Mouse (Mus musculus): ENCODE results near the gene Mvb12b. TPM values are rescaled to one million over a fixed set of nuclear protein-coding genes. Genes with fewer than 3 reads are reported as not detected.

Mvb12b gene
- polyA plus RNA-seq, 1 experiment from 2014 or later = 16.9 TPM

DNA sequence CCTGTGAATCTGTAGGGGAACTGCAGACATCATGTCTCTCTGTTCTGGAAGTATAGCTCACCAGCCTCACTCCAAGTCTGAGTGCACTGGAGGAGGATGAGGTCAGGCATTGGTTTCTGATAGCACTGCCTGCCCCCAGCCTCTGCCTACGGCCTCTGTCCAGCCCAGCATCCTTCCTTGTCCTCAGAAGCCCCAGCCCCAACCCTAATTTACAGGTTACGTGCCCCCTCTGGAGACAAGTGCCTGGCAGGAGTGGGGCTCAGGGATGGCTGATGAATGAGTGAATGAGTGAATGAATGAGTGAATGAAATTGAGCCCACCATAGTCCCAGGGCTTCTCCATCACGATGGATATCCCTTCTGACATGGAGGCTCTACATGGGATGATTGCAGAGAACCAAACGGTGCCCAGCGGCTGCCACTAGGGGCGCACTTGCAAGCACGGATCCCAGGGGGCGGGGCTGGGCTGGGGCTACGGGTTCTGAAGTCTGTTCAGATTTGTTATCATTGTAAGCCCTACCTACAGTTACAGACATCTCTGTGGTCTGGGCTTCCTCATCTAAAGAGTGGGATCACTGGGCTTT is 197.8 kb downstream of the Mvb12b start:
- Histone ChIP-seq H3K9me3 (ENCODE audit: control insufficient read depth, low read length) (no peaks in the 10 kb centered on the region), H3K36me3 (ENCODE audit: control insufficient read depth, insufficient read depth, low read length) (no peaks in the 10 kb centered on the region), H3K27me3 (ENCODE audit: control insufficient read depth, insufficient read depth, low read length) (no peaks in the 10 kb centered on the region), H3K9ac (ENCODE audit: low read length) (no peak overlapping the region), H3K4me3 (ENCODE audit: low read depth, low read length) (no peak overlapping the region), H3K4me1 (ENCODE audit: control insufficient read depth, insufficient read depth, low read length) (peaks cover 2% of the 10 kb centered on the region; the same call in 1 of the 2 replicates), H3K4me2 (ENCODE audit: low read depth, severe bottlenecking) (no peak overlapping the region), H3K27ac (replicated peaks; ENCODE audit: low read depth, low read length) (no peak overlapping the region)
- ATAC-seq (ENCODE audit: insufficient number of reproducible peaks, low FRiP score, low TSS enrichment, low read depth) (no peak), DNase-seq (ENCODE audit: low spot score) (peak; percentile 79)
- 29% methylated on average over 9 of the region's 9 CpGs for WGBS

DNA sequence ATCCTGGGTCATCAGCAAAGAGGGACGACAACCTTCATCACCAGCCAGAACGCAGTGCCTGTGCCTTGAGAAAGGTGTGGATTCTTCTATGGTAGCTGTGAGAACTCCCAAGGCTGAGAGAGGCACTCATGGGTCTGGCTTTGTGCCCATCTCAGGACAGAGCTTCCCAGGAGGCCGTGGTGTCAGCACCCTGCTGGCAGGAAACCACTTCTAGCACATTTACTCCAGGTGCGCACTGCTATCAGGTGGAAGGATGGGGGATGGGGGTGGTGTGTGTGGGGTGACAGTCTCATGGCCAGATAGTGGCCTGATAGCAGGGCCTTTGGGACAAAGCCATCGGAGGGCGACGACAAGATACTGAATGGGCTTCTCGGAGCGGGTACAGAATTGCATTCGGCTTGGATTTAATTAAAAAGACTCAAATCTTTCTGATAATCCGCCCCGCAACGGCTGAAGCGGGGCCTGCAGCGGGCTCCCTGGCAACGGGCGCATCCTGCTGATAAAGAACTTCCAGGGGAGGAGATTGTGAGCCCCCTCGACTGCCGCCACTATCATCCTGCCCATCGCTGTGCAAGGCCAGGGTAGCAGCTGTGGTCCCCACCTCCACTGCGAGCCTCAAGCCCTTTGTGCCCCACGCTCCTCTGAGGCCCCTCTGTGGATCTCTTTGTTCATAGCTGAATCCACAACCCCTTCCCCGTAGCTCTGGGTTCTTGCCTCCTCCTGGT is 198.4 kb downstream of the Mvb12b start:
- ATAC-seq (ENCODE audit: insufficient number of reproducible peaks, low FRiP score, low TSS enrichment, low read depth) = no peak
- no peak overlapping the region for H3K9ac ChIP-seq (ENCODE audit: low read length)
- peaks cover 2% of the 10 kb centered on the region; the same call in 1 of the 2 replicates for H3K4me1 ChIP-seq (ENCODE audit: control insufficient read depth, insufficient read depth, low read length)
- WGBS = 59% methylated on average over 23 of the region's 23 CpGs
- no peak overlapping the region for H3K4me3 ChIP-seq (ENCODE audit: low read depth, low read length)
- H3K4me2 ChIP-seq (ENCODE audit: low read depth, severe bottlenecking) = no peak overlapping the region
- no peaks in the 10 kb centered on the region for H3K27me3 ChIP-seq (ENCODE audit: control insufficient read depth, insufficient read depth, low read length)
- H3K9me3 ChIP-seq (ENCODE audit: control insufficient read depth, low read length) = no peaks in the 10 kb centered on the region
- DNase-seq (ENCODE audit: low spot score) = no peak
- H3K36me3 ChIP-seq (ENCODE audit: control insufficient read depth, insufficient read depth, low read length) = no peaks in the 10 kb centered on the region
- H3K27ac ChIP-seq (replicated peaks; ENCODE audit: low read depth, low read length) = no peak overlapping the region

GRCm38 (mm10) chr2:33683594-33683993 is 204.2 kb downstream of the Mvb12b start:
- H3K9ac ChIP-seq (ENCODE audit: low read length) = no peak overlapping the region
- ATAC-seq (ENCODE audit: insufficient number of reproducible peaks, low FRiP score, low TSS enrichment, low read depth) (no peak), DNase-seq (ENCODE audit: low spot score) (no peak)
- no peak overlapping the region for H3K4me3 ChIP-seq (ENCODE audit: low read depth, low read length)
- H3K4me2 ChIP-seq (ENCODE audit: low read depth, severe bottlenecking) = no peak overlapping the region
- H3K27ac ChIP-seq (replicated peaks; ENCODE audit: low read depth, low read length) = peak overlapping the region; percentile 39; the same call in 1 of the 2 replicates
- H3K27me3 ChIP-seq (ENCODE audit: control insufficient read depth, insufficient read depth, low read length) = no peaks in the 10 kb centered on the region
- WGBS = 58% methylated on average over 4 of the region's 4 CpGs
- peaks cover 13% of the 10 kb centered on the region for H3K4me1 ChIP-seq (ENCODE audit: control insufficient read depth, insufficient read depth, low read length)
- no peaks in the 10 kb centered on the region for H3K9me3 ChIP-seq (ENCODE audit: control insufficient read depth, low read length)
- H3K36me3 ChIP-seq (ENCODE audit: control insufficient read depth, insufficient read depth, low read length) = no peaks in the 10 kb centered on the region

GRCm38 (mm10) chr2:33683095-33683494 is 204.7 kb downstream of the Mvb12b start:
- H3K4me3 ChIP-seq (ENCODE audit: low read depth, low read length) = no peak overlapping the region
- no peaks in the 10 kb centered on the region for H3K9me3 ChIP-seq (ENCODE audit: control insufficient read depth, low read length)
- no peak overlapping the region for H3K4me2 ChIP-seq (ENCODE audit: low read depth, severe bottlenecking)
- 4% methylated on average over 6 of the region's 6 CpGs for whole genome bisulfite sequencing
- H3K27me3 ChIP-seq (ENCODE audit: control insufficient read depth, insufficient read depth, low read length) = no peaks in the 10 kb centered on the region
- H3K27ac ChIP-seq (replicated peaks; ENCODE audit: low read depth, low read length) = peak overlapping the region; percentile 39; the same call in 1 of the 2 replicates
- peaks cover 11% of the 10 kb centered on the region for H3K4me1 ChIP-seq (ENCODE audit: control insufficient read depth, insufficient read depth, low read length)
- no peaks in the 10 kb centered on the region for H3K36me3 ChIP-seq (ENCODE audit: control insufficient read depth, insufficient read depth, low read length)
- DNase-seq (ENCODE audit: low spot score) (peak; percentile 35), ATAC-seq (ENCODE audit: insufficient number of reproducible peaks, low FRiP score, low TSS enrichment, low read depth) (no peak)
- no peak overlapping the region for H3K9ac ChIP-seq (ENCODE audit: low read length)

DNA sequence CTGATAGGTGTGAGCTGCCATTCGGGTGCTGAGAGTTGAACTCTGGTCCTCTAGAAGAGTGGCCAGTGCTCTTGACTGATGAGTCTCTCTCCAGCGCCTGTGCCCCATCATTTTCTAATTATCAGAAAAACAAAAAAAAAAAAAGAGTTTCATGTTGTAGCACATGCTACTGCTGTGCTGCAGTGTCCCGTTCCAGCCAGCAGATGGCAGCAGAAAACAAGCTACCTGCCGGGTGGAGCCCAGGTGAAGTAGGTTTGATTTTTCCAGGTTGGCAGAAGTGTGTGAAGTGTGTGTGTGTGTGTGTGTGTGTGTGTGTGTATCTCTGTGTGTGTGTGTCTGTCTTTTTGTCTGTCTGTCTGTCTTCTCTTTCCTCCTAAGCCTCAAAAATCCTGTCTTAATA is 205.5 kb downstream of the Mvb12b start:
- H3K4me1 ChIP-seq (ENCODE audit: control insufficient read depth, insufficient read depth, low read length) = peaks cover 11% of the 10 kb centered on the region
- H3K4me3 ChIP-seq (ENCODE audit: low read depth, low read length) = no peak overlapping the region
- H3K4me2 ChIP-seq (ENCODE audit: low read depth, severe bottlenecking) = no peak overlapping the region
- H3K27ac ChIP-seq (replicated peaks; ENCODE audit: low read depth, low read length) = no peak overlapping the region
- no peak for ATAC-seq (ENCODE audit: insufficient number of reproducible peaks, low FRiP score, low TSS enrichment, low read depth)
- DNase-seq (ENCODE audit: low spot score) = peak; percentile 89
- no peaks in the 10 kb centered on the region for H3K27me3 ChIP-seq (ENCODE audit: control insufficient read depth, insufficient read depth, low read length)
- no peak overlapping the region for H3K9ac ChIP-seq (ENCODE audit: low read length)
- no peaks in the 10 kb centered on the region for H3K9me3 ChIP-seq (ENCODE audit: control insufficient read depth, low read length)
- 5% methylated on average over 4 of the region's 4 CpGs for WGBS
- no peaks in the 10 kb centered on the region for H3K36me3 ChIP-seq (ENCODE audit: control insufficient read depth, insufficient read depth, low read length)

Other genes starting within 250 kb of the Mvb12b start
- gene Lmx1b, start 247.4 kb downstream of the Mvb12b start, polyA plus RNA-seq (2014; fragmentation: Nextera tagmentation; extraction: Ambion mirVana) = 10.2 and 10.6 TPM in 2 replicates

Measured in limb, embryonic 11.5 days (tissue).